Mouse (Mus musculus) mouse embryonic stem cell (cell line): ENCODE data around the gene Mgst3.

Experiments used
- in situ Hi-C, 2 experiments: fragments of 300-500 bp; cut with MboI; formaldehyde crosslinking; loops; 1 replicate in 1 of 2; 3 replicates in 1 of 2; pipeline ENCODE4 v1.14.3; 2019 to 2020; ENCODE audit warnings: low sequenced_read_pairs in 2 of 2, low pct_unique_long_range_greater_than_20kb in 1 of 2, mixed read lengths in 1 of 2; ENCODE audit not compliant: unreplicated experiment in 1 of 2

The Mgst3 gene

DNA sequence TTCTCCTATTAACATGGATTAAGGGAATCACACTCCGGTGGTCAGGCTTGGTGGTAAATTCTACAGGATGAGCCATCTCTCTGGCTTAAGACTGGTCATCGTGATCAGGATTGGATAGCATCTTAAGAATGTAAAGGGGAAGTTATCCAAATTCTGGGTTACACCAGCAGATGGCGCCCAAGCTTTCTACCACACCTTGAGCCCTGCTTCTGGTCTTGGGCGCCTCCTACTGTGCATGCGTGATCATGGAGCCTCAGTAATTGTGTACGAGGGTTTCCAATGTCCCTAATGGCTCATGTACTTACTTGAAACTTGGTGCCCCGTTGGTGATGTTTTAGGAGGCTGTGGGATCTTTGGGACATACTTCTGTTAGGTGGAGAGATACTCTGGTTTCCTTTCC, 23.7 kb downstream of the Mgst3 start:
- in situ Hi-C loops: no loop called here

- in situ Hi-C loops: no loop called here
These were observed 25.1 kb downstream of the Mgst3 start for GRCm38 (mm10) chr1:167368513-167368912.

GRCm38 (mm10) chr1:167368018-167368417, 25.6 kb downstream of the Mgst3 start:
- in situ Hi-C loops: no loop called here

DNA sequence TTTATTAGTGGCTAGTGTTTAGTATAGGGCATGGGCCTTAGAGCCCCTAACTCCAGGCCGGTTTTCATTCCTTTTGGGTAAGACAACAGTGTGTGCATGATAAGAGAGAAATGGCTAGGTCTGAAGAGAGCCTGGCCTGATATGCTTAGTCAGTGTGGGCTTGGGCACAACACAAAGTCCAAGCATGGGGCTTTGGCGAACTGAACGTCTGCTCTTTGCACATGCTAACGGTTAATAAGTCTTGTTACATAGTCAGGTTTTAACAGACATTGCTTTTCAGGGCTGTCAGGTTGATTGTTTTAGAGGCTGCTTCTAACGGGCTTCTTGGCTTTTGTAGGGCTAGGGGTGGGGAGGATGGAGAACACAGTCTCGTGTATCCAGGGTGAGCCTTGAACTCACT, 27.0 kb downstream of the Mgst3 start:
- in situ Hi-C loops: no loop called here

DNA sequence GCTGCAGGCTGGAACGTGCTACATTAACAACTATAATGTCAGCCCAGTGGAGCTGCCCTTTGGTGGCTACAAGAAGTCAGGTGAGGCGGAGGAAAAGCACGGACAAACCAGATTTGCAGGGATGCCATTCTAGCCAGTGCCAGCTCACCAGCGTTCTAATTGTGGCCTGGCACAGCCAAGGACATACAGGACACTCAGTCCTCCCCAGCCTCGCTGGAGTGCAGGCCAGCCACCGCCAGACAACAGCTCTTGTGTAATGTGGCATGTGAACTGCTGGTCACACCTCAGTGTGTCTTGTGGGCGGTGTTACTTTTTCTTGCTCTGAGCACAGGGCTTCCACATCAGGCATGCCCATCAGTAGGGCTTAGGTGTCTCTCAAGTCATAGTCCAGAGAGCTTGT, 27.8 kb downstream of the Mgst3 start:
- in situ Hi-C loops: no loop called here

GRCm38 (mm10) chr1:167363322-167363721, 30.3 kb downstream of the Mgst3 start:
- in situ Hi-C loops: no loop called here

GRCm38 (mm10) chr1:167362819-167363218, 30.8 kb downstream of the Mgst3 start:
- in situ Hi-C loops: no loop called here

GRCm38 (mm10) chr1:167360268-167360667, 33.4 kb downstream of the Mgst3 start:
- in situ Hi-C loops: no loop called here

GRCm38 (mm10) chr1:167358731-167359130, 34.9 kb downstream of the Mgst3 start:
- in situ Hi-C loops: no loop called here

GRCm38 (mm10) chr1:167357387-167357786, 36.3 kb downstream of the Mgst3 start:
- in situ Hi-C loops: no loop called here

GRCm38 (mm10) chr1:167352403-167352802, 41.2 kb downstream of the Mgst3 start:
- in situ Hi-C loops: no loop called here

- in situ Hi-C loops: no loop called here
These were observed 42.8 kb downstream of the Mgst3 start for GRCm38 (mm10) chr1:167350597-167351415.

- in situ Hi-C loops: loop anchor here in 1 of 2 experiments (25.0 kb wide), 1 partner anchor 288 kb away; no protein-coding TSS in a partner anchor
These were observed 43.6 kb downstream of the Mgst3 start, which contains the start of gene Aldh9a1 for GRCm38 (mm10) chr1:167349815-167350596. TSS of gene Aldh9a1 (plus strand) at chr1:167349991.

- in situ Hi-C loops: loop anchor here in 1 of 2 experiments (25.0 kb wide), 1 partner anchor 287 kb away; no protein-coding TSS in a partner anchor
These were observed 44.4 kb downstream of the Mgst3 start for GRCm38 (mm10) chr1:167349206-167349605.

DNA sequence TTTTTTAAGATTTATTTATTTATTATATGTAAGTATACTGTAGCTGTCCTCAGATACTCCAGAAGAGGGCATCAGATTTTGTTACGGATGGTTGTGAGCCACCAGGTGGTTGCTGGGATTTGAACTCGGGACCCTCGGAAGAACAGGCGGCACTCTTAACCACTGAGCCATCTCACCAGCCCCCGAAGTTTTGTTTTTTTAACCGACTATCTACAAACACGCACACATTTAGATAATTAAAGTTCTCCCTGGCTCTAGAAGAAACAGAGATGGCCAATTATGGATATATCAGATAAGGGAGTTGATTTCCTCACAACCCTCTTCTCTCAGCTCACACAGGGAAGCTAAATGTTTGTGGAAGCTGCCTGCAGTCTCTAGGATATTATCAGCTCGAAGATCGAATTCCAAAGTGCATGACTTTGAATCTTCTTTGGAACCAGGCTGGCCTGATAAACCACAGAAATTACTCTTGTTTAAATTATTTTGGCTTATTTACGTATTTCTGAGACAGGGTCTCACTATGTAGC, 47.6 kb downstream of the Mgst3 start:
- in situ Hi-C loops: loop anchor here in 1 of 2 experiments (25.0 kb wide), 1 partner anchor 284 kb away; no protein-coding TSS in a partner anchor

DNA sequence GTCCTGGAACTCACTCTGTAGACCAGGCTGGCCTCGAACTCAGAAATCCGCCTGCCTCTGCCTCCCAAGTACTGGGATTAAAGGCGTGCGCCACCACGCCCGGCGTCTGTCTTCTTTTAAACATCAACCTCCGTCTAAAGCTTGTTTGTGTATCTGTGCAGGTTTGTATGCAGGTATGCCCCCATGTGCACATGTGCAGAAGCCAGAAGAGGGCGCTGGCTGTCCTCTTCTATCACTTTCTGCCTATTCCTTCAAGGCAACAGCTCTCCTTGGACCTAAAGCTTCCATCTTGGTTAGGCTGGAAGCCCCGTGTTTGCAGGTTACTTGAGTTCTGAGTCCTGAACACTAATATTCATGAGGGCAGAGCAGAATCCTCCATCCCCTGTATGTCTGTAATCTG, 50.8 kb downstream of the Mgst3 start:
- in situ Hi-C loops: loop anchor here in 1 of 2 experiments (25.0 kb wide), 1 partner anchor 281 kb away; no protein-coding TSS in a partner anchor

- in situ Hi-C loops: loop anchor here in 1 of 2 experiments (25.0 kb wide), 1 partner anchor 279 kb away; no protein-coding TSS in a partner anchor
These were observed 52.6 kb downstream of the Mgst3 start for GRCm38 (mm10) chr1:167340910-167341528.

GRCm38 (mm10) chr1:167340111-167340787, 53.4 kb downstream of the Mgst3 start:
- in situ Hi-C loops: loop anchor here in 1 of 2 experiments (25.0 kb wide), 1 partner anchor 278 kb away; no protein-coding TSS in a partner anchor
